Mouse (Mus musculus) hindlimb bud, embryonic 11.5 days (tissue): ENCODE measurements around the gene Dctpp1.
A peak's percentile ranks its signal among the peaks of the same experiment; 100 is the strongest.
"Not testable (repeated sequence)": the region's sequence is repeated elsewhere in the genome, so short reads cannot be mapped to it uniquely, and the experiment has no call there.

ENCODE experiments used
- DNase-seq: peaks from one replicate; pipeline ENCODE4 v3.0.0-alpha.2; 2012; ENCODE audit warnings: low read depth, low spot score; ENCODE audit errors: extremely low spot score

The Dctpp1 gene

GRCm38 (mm10) chr7:127270666-127271065 is 10.2 kb upstream of the Dctpp1 start:
- DNase-seq: no peak

- no peak for DNase-seq
Observed at GRCm38 (mm10) chr7:127270256-127270655, 9.7 kb upstream of the Dctpp1 start.

GRCm38 (mm10) chr7:127263526-127263925 is 3.0 kb upstream of the Dctpp1 start:
- DNase-seq: no peak

- no peak for DNase-seq
Observed at GRCm38 (mm10) chr7:127262218-127262961, 1.9 kb upstream of the Dctpp1 start.

GRCm38 (mm10) chr7:127259186-127259905 is 1.2 kb downstream of the Dctpp1 start:
- no peak for DNase-seq

GRCm38 (mm10) chr7:127256518-127256917 is 4.0 kb downstream of the Dctpp1 start:
- no peak for DNase-seq

- no peak for DNase-seq
Observed at GRCm38 (mm10) chr7:127255965-127256364, 4.5 kb downstream of the Dctpp1 start.

GRCm38 (mm10) chr7:127255008-127255407 is 5.5 kb downstream of the Dctpp1 start:
- no peak for DNase-seq

GRCm38 (mm10) chr7:127253821-127254769 is 6.4 kb downstream of the Dctpp1 start:
- peak; percentile 95 for DNase-seq

GRCm38 (mm10) chr7:127253341-127253740 is 7.2 kb downstream of the Dctpp1 start:
- no peak for DNase-seq

GRCm38 (mm10) chr7:127252414-127252813 is 8.1 kb downstream of the Dctpp1 start:
- no peak for DNase-seq

GRCm38 (mm10) chr7:127250511-127250910 is 10.0 kb downstream of the Dctpp1 start:
- not testable (repeated sequence) for DNase-seq

GRCm38 (mm10) chr7:127244658-127245510 is 15.6 kb downstream of the Dctpp1 start:
- DNase-seq: no peak

- no peak for DNase-seq
Observed at GRCm38 (mm10) chr7:127243870-127244657, 16.4 kb downstream of the Dctpp1 start, which contains the start of gene Zfp771. Zfp771 (plus strand) TSS chr7:127244274.

GRCm38 (mm10) chr7:127243361-127243867 is 17.1 kb downstream of the Dctpp1 start:
- DNase-seq: no peak

GRCm38 (mm10) chr7:127234777-127235176 is 25.7 kb downstream of the Dctpp1 start:
- no peak for DNase-seq

- no peak for DNase-seq
Observed at GRCm38 (mm10) chr7:127233765-127234164, 26.7 kb downstream of the Dctpp1 start.

- no peak for DNase-seq
Observed at GRCm38 (mm10) chr7:127233368-127233749, 27.1 kb downstream of the Dctpp1 start.
